ENCODE assay signal across 15 mouse cellular contexts in the genomic region with DNA sequence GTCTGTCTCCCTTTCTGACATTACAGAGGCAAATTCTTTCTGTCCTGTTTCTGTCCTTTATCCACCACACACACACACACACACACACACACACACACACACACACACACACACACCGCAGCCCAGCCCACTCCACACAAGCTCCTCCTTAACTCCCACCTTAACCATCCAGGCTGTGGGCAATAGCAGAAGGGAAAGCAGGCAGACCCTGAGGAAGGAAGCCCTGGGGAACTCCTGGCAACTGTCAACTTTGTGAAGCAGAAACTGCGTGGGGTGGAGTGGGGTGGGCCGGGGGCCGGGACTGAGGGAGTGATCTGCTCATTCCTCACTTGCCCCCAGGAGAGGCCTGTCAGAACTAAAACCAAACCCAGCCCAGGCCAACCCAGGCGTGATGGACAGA. TPM values are rescaled to one million over a fixed set of nuclear protein-coding genes. Genes with fewer than 3 reads are reported as not detected.
DNase-seq lines count a peak whose midpoint lies in the region; ATAC-seq lines count a peak whose summit lies in the region.
"Had no signal": no experiment of that assay in that cellular context is flagged by ENCODE, and none has a peak within 500 bp of the region (broad histone marks: within the 10 kb centered on the region; RNA-seq: fewer than 3 reads in every experiment).

No protein-coding gene starts in this region.

- H3K27ac ChIP-seq in heart, embryonic 10.5 days = no peak overlapping the region
- H3K27ac ChIP-seq in neural tube, embryonic 12.5 days = peak overlapping the region; percentile 42; the same call in 1 of the 2 replicates
- no peak overlapping the region for H3K27ac ChIP-seq in neural tube, embryonic 15.5 days (replicated peaks)
- H3K27ac ChIP-seq in limb, embryonic 12.5 days = no peak overlapping the region
- no peak overlapping the region for H3K27ac ChIP-seq in liver, embryonic 11.5 days (ENCODE audit: low read depth, low read length)

- peaks cover 79% of the 10 kb centered on the region for H3K27me3 ChIP-seq in heart, embryonic 10.5 days (ENCODE audit: insufficient read depth, poor library complexity, severe bottlenecking)
- H3K27me3 ChIP-seq in neural tube, embryonic 12.5 days (replicated peaks) = no peaks in the 10 kb centered on the region
- H3K27me3 ChIP-seq in neural tube, embryonic 15.5 days (replicated peaks) = no peaks in the 10 kb centered on the region
- H3K27me3 ChIP-seq in limb, embryonic 12.5 days = peaks cover 100% of the 10 kb centered on the region
- H3K27me3 ChIP-seq in liver, embryonic 11.5 days (replicated peaks; ENCODE audit: control insufficient read depth, insufficient read depth, low read length) = peaks cover 36% of the 10 kb centered on the region

- H3K9me3 ChIP-seq in heart, embryonic 10.5 days = no peaks in the 10 kb centered on the region
- no peaks in the 10 kb centered on the region for H3K9me3 ChIP-seq in neural tube, embryonic 12.5 days
- H3K9me3 ChIP-seq in neural tube, embryonic 15.5 days (replicated peaks) = no peaks in the 10 kb centered on the region
- no peaks in the 10 kb centered on the region for H3K9me3 ChIP-seq in limb, embryonic 12.5 days
- no peaks in the 10 kb centered on the region for H3K9me3 ChIP-seq in liver, embryonic 11.5 days (ENCODE audit: control insufficient read depth, low read length)

- no peak overlapping the region for H3K4me3 ChIP-seq in heart, embryonic 10.5 days
- no peak overlapping the region for H3K4me3 ChIP-seq in neural tube, embryonic 12.5 days
- no peak overlapping the region for H3K4me3 ChIP-seq in neural tube, embryonic 15.5 days (replicated peaks)
- H3K4me3 ChIP-seq in limb, embryonic 12.5 days (replicated peaks) = no peak overlapping the region
- no peak overlapping the region for H3K4me3 ChIP-seq in liver, embryonic 11.5 days (ENCODE audit: low read depth, low read length)

- H3K36me3 ChIP-seq in heart, embryonic 10.5 days = no peaks in the 10 kb centered on the region
- H3K36me3 ChIP-seq in neural tube, embryonic 12.5 days = peaks cover 29% of the 10 kb centered on the region
- peaks cover 5% of the 10 kb centered on the region; the same call in 1 of the 2 replicates for H3K36me3 ChIP-seq in neural tube, embryonic 15.5 days
- no peaks in the 10 kb centered on the region for H3K36me3 ChIP-seq in limb, embryonic 12.5 days
- no peaks in the 10 kb centered on the region for H3K36me3 ChIP-seq in liver, embryonic 11.5 days (ENCODE audit: control insufficient read depth, insufficient read depth, low read length)

- 32% methylated on average over 5 of the region's 5 CpGs for WGBS in heart, embryonic 10.5 days
- WGBS in neural tube, embryonic 12.5 days = 49% methylated on average over 5 of the region's 5 CpGs
- 46% methylated on average over 5 of the region's 5 CpGs for WGBS in neural tube, embryonic 15.5 days
- 23% methylated on average over 5 of the region's 5 CpGs for WGBS in limb, embryonic 12.5 days
- 46% methylated on average over 5 of the region's 5 CpGs for WGBS in liver, embryonic 11.5 days

- DNase-seq in heart, embryonic 10.5 days (ENCODE audit: low spot score) = peak; percentile 71
- DNase-seq in heart, adult 18-20 months = no peak
- DNase-seq in testis, postnatal 10 days (ENCODE audit: low spot score) = no peak
- no peak for DNase-seq in right cerebral cortex, postnatal 4 days
- DNase-seq in liver, embryonic 11.5 days (ENCODE audit: low spot score) = no peak
- DNase-seq: cerebellum, adult 9-10 months; gastrocnemius, postnatal 36 days; kidney, postnatal 14 days; liver, postnatal 0 days; lung, postnatal 4 days; right cerebral cortex, postnatal 25 days; thymus, postnatal 14 days had no signal

- 0 out of 2 replicates have a peak overlapping the region, but pooled peaks have one; percentile 35 for H3K9ac ChIP-seq in neural tube, embryonic 12.5 days
- H3K9ac ChIP-seq in neural tube, embryonic 15.5 days (replicated peaks) = no peak overlapping the region
- H3K9ac ChIP-seq in limb, embryonic 12.5 days (replicated peaks) = no peak overlapping the region
- no peak overlapping the region for H3K9ac ChIP-seq in liver, embryonic 11.5 days (ENCODE audit: low read depth, low read length)
- H3K9ac ChIP-seq: liver, postnatal 0 days had no signal

- H3K4me1 ChIP-seq in heart, embryonic 10.5 days = peaks cover 41% of the 10 kb centered on the region
- peaks cover 54% of the 10 kb centered on the region for H3K4me1 ChIP-seq in neural tube, embryonic 12.5 days
- peaks cover 42% of the 10 kb centered on the region for H3K4me1 ChIP-seq in neural tube, embryonic 15.5 days
- peaks cover 30% of the 10 kb centered on the region for H3K4me1 ChIP-seq in limb, embryonic 12.5 days (replicated peaks)
- peaks cover 16% of the 10 kb centered on the region for H3K4me1 ChIP-seq in liver, embryonic 11.5 days (replicated peaks; ENCODE audit: control insufficient read depth, insufficient read depth, low read length)

- ATAC-seq in neural tube, embryonic 12.5 days (ENCODE audit: low FRiP score, low read depth) = 0 out of 2 replicates have a peak, but pooled peaks have one; percentile 2
- ATAC-seq in neural tube, embryonic 15.5 days (ENCODE audit: low FRiP score) = no peak
- ATAC-seq in limb, embryonic 12.5 days (ENCODE audit: insufficient number of reproducible peaks, insufficient read depth, low FRiP score, low TSS enrichment, low read depth) = 0 out of 2 replicates have a peak, but pooled peaks have one; percentile 7
- ATAC-seq in liver, embryonic 11.5 days (replicated peaks; ENCODE audit: low FRiP score) = no peak
- ATAC-seq: liver, postnatal 0 days had no signal

- H3K4me2 ChIP-seq in neural tube, embryonic 12.5 days (replicated peaks) = no peak overlapping the region
- H3K4me2 ChIP-seq in neural tube, embryonic 15.5 days = no peak overlapping the region
- H3K4me2 ChIP-seq in limb, embryonic 12.5 days = peak overlapping the region; percentile 36
- no peak overlapping the region for H3K4me2 ChIP-seq in liver, embryonic 11.5 days

RNA-seq across cellular contexts. Expression of a gene that starts 25.4 kb away (rescaled TPM):
- polyA plus RNA-seq in heart, embryonic 10.5 days (2016; fragmentation: Nextera tagmentation; extraction: Ambion mirVana) = 2.6 and 8.9 TPM in 2 replicates
- total RNA-seq in heart, adult 18-20 months (2021) = 1 to 10 TPM; 3.3 to 4.4 TPM
- polyA plus RNA-seq in neural tube, embryonic 12.5 days (2016; fragmentation: Nextera tagmentation; extraction: Ambion mirVana) = 32.8 and 36.4 TPM in 2 replicates
- polyA plus RNA-seq in neural tube, embryonic 15.5 days (2015; fragmentation: Nextera tagmentation; extraction: Ambion mirVana) = 23.1 and 27.2 TPM in 2 replicates
- 4.7 and 5.5 TPM in 2 replicates for polyA plus RNA-seq in limb, embryonic 12.5 days (2016; fragmentation: Nextera tagmentation; extraction: Ambion mirVana)
- polyA plus RNA-seq in liver, embryonic 11.5 days (2014; fragmentation: Nextera tagmentation; extraction: Ambion mirVana) = 5.2 and 6.0 TPM in 2 replicates

RNA-seq across cellular contexts. Expression of a gene that starts 28.3 kb away (rescaled TPM):
- 144 and 147 TPM in 2 replicates for polyA plus RNA-seq in heart, embryonic 10.5 days (2016; fragmentation: Nextera tagmentation; extraction: Ambion mirVana)
- 100 to 1,000 TPM; 105 TPM for total RNA-seq in heart, adult 18-20 months (2021)
- polyA plus RNA-seq in neural tube, embryonic 12.5 days (2016; fragmentation: Nextera tagmentation; extraction: Ambion mirVana) = 73.3 and 79.5 TPM in 2 replicates
- 52.6 and 56.6 TPM in 2 replicates for polyA plus RNA-seq in neural tube, embryonic 15.5 days (2015; fragmentation: Nextera tagmentation; extraction: Ambion mirVana)
- 296 and 302 TPM in 2 replicates for polyA plus RNA-seq in limb, embryonic 12.5 days (2016; fragmentation: Nextera tagmentation; extraction: Ambion mirVana)
- polyA plus RNA-seq in liver, embryonic 11.5 days (2014; fragmentation: Nextera tagmentation; extraction: Ambion mirVana) = 66.8 and 72.9 TPM in 2 replicates

RNA-seq across cellular contexts. Expression of a gene that starts 31.4 kb away (rescaled TPM):
- 5.3 and 8.9 TPM in 2 replicates for polyA plus RNA-seq in heart, embryonic 10.5 days (2016; fragmentation: Nextera tagmentation; extraction: Ambion mirVana)
- total RNA-seq in heart, adult 18-20 months (2021) = 10 to 100 TPM in 1 of 2 experiments, 1 to 10 TPM in 1; 9.7 to 11.0 TPM
- 73.6 and 74.1 TPM in 2 replicates for polyA plus RNA-seq in neural tube, embryonic 12.5 days (2016; fragmentation: Nextera tagmentation; extraction: Ambion mirVana)
- 89.8 and 111 TPM in 2 replicates for polyA plus RNA-seq in neural tube, embryonic 15.5 days (2015; fragmentation: Nextera tagmentation; extraction: Ambion mirVana)
- 21.9 and 22.2 TPM in 2 replicates for polyA plus RNA-seq in limb, embryonic 12.5 days (2016; fragmentation: Nextera tagmentation; extraction: Ambion mirVana)
- 3.7 and 3.8 TPM in 2 replicates for polyA plus RNA-seq in liver, embryonic 11.5 days (2014; fragmentation: Nextera tagmentation; extraction: Ambion mirVana)

RNA-seq across cellular contexts. Expression of a gene that starts 41.8 kb away (rescaled TPM):
- 54.5 and 71.3 TPM in 2 replicates for polyA plus RNA-seq in heart, embryonic 10.5 days (2016; fragmentation: Nextera tagmentation; extraction: Ambion mirVana)
- total RNA-seq in heart, adult 18-20 months (2021) = 10 to 100 TPM; 35.0 to 37.3 TPM
- 65.9 and 66.9 TPM in 2 replicates for polyA plus RNA-seq in neural tube, embryonic 12.5 days (2016; fragmentation: Nextera tagmentation; extraction: Ambion mirVana)
- 59.3 and 61.1 TPM in 2 replicates for polyA plus RNA-seq in neural tube, embryonic 15.5 days (2015; fragmentation: Nextera tagmentation; extraction: Ambion mirVana)
- polyA plus RNA-seq in limb, embryonic 12.5 days (2016; fragmentation: Nextera tagmentation; extraction: Ambion mirVana) = 82.9 and 84.6 TPM in 2 replicates
- polyA plus RNA-seq in liver, embryonic 11.5 days (2014; fragmentation: Nextera tagmentation; extraction: Ambion mirVana) = 67.8 and 71.2 TPM in 2 replicates

RNA-seq across cellular contexts. Expression of a gene that starts 51.5 kb away (rescaled TPM):
- polyA plus RNA-seq in heart, embryonic 10.5 days (2016; fragmentation: Nextera tagmentation; extraction: Ambion mirVana) = 143 and 146 TPM in 2 replicates
- 10 to 100 TPM; 70.4 to 79.1 TPM for total RNA-seq in heart, adult 18-20 months (2021)
- polyA plus RNA-seq in neural tube, embryonic 12.5 days (2016; fragmentation: Nextera tagmentation; extraction: Ambion mirVana) = 225 and 233 TPM in 2 replicates
- 271 and 320 TPM in 2 replicates for polyA plus RNA-seq in neural tube, embryonic 15.5 days (2015; fragmentation: Nextera tagmentation; extraction: Ambion mirVana)
- 103 and 104 TPM in 2 replicates for polyA plus RNA-seq in limb, embryonic 12.5 days (2016; fragmentation: Nextera tagmentation; extraction: Ambion mirVana)
- 107 and 118 TPM in 2 replicates for polyA plus RNA-seq in liver, embryonic 11.5 days (2014; fragmentation: Nextera tagmentation; extraction: Ambion mirVana)

Comparison
In these comparisons a context has a peak if more than half of its experiments do, and no peak if none do; other contexts are left out.
1. ATAC-seq: peak in neural tube, embryonic 12.5 days (single experiment) and limb, embryonic 12.5 days (single experiment); none in neural tube, embryonic 15.5 days (single experiment) and liver, embryonic 11.5 days (single experiment).